Mouse (Mus musculus) embryonic facial prominence, embryonic 13.5 days (tissue): ENCODE measurements at regions not wholly inside any gene's neighbourhood (a gene's known extent, or its start where the extent isn't known, plus 50 kb on each side); places are given as distances from the start of the nearest gene placed in this dataset.
A peak's percentile ranks its signal among the peaks of the same experiment; 100 is the strongest.
"Not testable (repeated sequence)": the region's sequence is repeated elsewhere in the genome, so short reads cannot be mapped to it uniquely, and the experiment has no call there.

ENCODE experiments used
- ATAC-seq: fragments of 200-750 bp; cut with Nextera tagmentation; 2 replicates; pipeline ENCODE4 v1.8.0; 2017; ENCODE audit warnings: low read depth; ENCODE audit not compliant: insufficient number of reproducible peaks, insufficient read depth, low FRiP score, low TSS enrichment
- H3K27ac ChIP-seq: fragments of 300-500 bp; sonication (generic); 2 replicates; pipeline ENCODE4 v1.5.1; 2015; ENCODE audit warnings: moderate library complexity, mild to moderate bottlenecking, inconsistent platforms
- H3K27me3 ChIP-seq: fragments of 300-500 bp; sonication (generic); 2 replicates; pipeline ENCODE4 v1.6.1; 2015; ENCODE audit warnings: mild to moderate bottlenecking, inconsistent platforms
- H3K36me3 ChIP-seq: fragments of 300-500 bp; sonication (generic); 2 replicates; pipeline ENCODE4 v1.6.1; 2015; ENCODE audit warnings: mild to moderate bottlenecking, inconsistent platforms
- H3K4me1 ChIP-seq: fragments of 300-500 bp; sonication (generic); 2 replicates; pipeline ENCODE4 v1.6.1; 2015; ENCODE audit warnings: inconsistent platforms
- H3K4me2 ChIP-seq: fragments of 300-500 bp; sonication (generic); 2 replicates; pipeline ENCODE4 v1.6.1; 2015; ENCODE audit warnings: moderate library complexity, mild to moderate bottlenecking, inconsistent platforms
- H3K4me3 ChIP-seq: fragments of 300-500 bp; sonication (generic); 2 replicates; pipeline ENCODE4 v1.5.1; 2015; ENCODE audit warnings: mild to moderate bottlenecking, inconsistent platforms
- H3K9ac ChIP-seq: fragments of 300-500 bp; sonication (generic); 2 replicates; pipeline ENCODE4 v1.6.1; 2015; ENCODE audit warnings: mild to moderate bottlenecking, inconsistent platforms
- H3K9me3 ChIP-seq: fragments of 300-500 bp; sonication (generic); 2 replicates; pipeline ENCODE4 v1.6.1; 2016; ENCODE audit warnings: inconsistent platforms
- WGBS: fragments of 180-500 bp; shearing (Covaris S2); methylation state at CpG from one replicate; pipeline ENCODE4 v1.1.7; 2015; ENCODE audit warnings: mixed read lengths; 5-methylcytosine and 5-hydroxymethylcytosine counted together

- no peaks in the 10 kb centered on the region for H3K36me3 ChIP-seq
- no peak overlapping the region for H3K4me2 ChIP-seq
- no peak for ATAC-seq
- WGBS: 59% methylated on average over 6 of the region's 6 CpGs
- H3K9me3 ChIP-seq: no peaks in the 10 kb centered on the region
- H3K9ac ChIP-seq: no peak overlapping the region
- H3K4me1 ChIP-seq: no peaks in the 10 kb centered on the region
- no peak overlapping the region for H3K27ac ChIP-seq
- no peak overlapping the region for H3K4me3 ChIP-seq
- H3K27me3 ChIP-seq: no peaks in the 10 kb centered on the region
Observed at GRCm38 (mm10) chr8:56932421-56932820, 381.5 kb downstream of the Fbxo8 start.

- Histone ChIP-seq H3K4me1 (no peaks in the 10 kb centered on the region), H3K27me3 (no peaks in the 10 kb centered on the region), H3K4me2 (no peak overlapping the region), H3K4me3 (no peak overlapping the region), H3K9ac (no peak overlapping the region), H3K9me3 (no peaks in the 10 kb centered on the region), H3K27ac (no peak overlapping the region), H3K36me3 (no peaks in the 10 kb centered on the region)
- no peak for ATAC-seq
- 62% methylated on average over 7 of the region's 7 CpGs for WGBS
Observed at GRCm38 (mm10) chr8:56962186-56962585, 358.6 kb upstream of the Hand2 start.

- H3K4me1 ChIP-seq: no peaks in the 10 kb centered on the region
- no peak overlapping the region for H3K9ac ChIP-seq
- 43% methylated on average over 3 of the region's 3 CpGs for WGBS
- no peaks in the 10 kb centered on the region for H3K9me3 ChIP-seq
- H3K27me3 ChIP-seq: no peaks in the 10 kb centered on the region
- no peak overlapping the region for H3K27ac ChIP-seq
- peak overlapping the region; percentile 7; the same call in 1 of the 2 replicates for H3K4me2 ChIP-seq
- no peaks in the 10 kb centered on the region for H3K36me3 ChIP-seq
- no peak overlapping the region for H3K4me3 ChIP-seq
- no peak for ATAC-seq
Observed at GRCm38 (mm10) chr8:56970311-56970710, 350.5 kb upstream of the Hand2 start.

GRCm38 (mm10) chr8:56978994-56979393, 341.8 kb upstream of the Hand2 start:
- no peak overlapping the region for H3K4me2 ChIP-seq
- no peak overlapping the region for H3K4me3 ChIP-seq
- H3K27ac ChIP-seq: no peak overlapping the region
- no peaks in the 10 kb centered on the region for H3K27me3 ChIP-seq
- no peaks in the 10 kb centered on the region for H3K9me3 ChIP-seq
- H3K9ac ChIP-seq: no peak overlapping the region
- no peaks in the 10 kb centered on the region for H3K36me3 ChIP-seq
- ATAC-seq: no peak
- H3K4me1 ChIP-seq: no peaks in the 10 kb centered on the region
- 78% methylated on average over 2 of the region's 2 CpGs for WGBS

- Histone ChIP-seq H3K4me3 (no peak overlapping the region), H3K9me3 (no peaks in the 10 kb centered on the region), H3K9ac (no peak overlapping the region), H3K27ac (no peak overlapping the region), H3K27me3 (no peaks in the 10 kb centered on the region), H3K4me1 (no peaks in the 10 kb centered on the region), H3K4me2 (no peak overlapping the region), H3K36me3 (no peaks in the 10 kb centered on the region)
- no peak for ATAC-seq
- 91% methylated on average over 13 of the region's 13 CpGs for WGBS
Observed at GRCm38 (mm10) chr8:56979416-56979815, 341.4 kb upstream of the Hand2 start.

GRCm38 (mm10) chr8:57010318-57011024, 310.3 kb upstream of the Hand2 start:
- H3K4me1 ChIP-seq: no peaks in the 10 kb centered on the region
- ATAC-seq: no peak
- H3K36me3 ChIP-seq: no peaks in the 10 kb centered on the region
- no peak overlapping the region for H3K9ac ChIP-seq
- H3K4me2 ChIP-seq: no peak overlapping the region
- no peaks in the 10 kb centered on the region for H3K9me3 ChIP-seq
- H3K4me3 ChIP-seq: no peak overlapping the region
- no peaks in the 10 kb centered on the region for H3K27me3 ChIP-seq
- H3K27ac ChIP-seq: no peak overlapping the region
- 57% methylated on average over 6 of the region's 6 CpGs for WGBS

- no peak overlapping the region for H3K27ac ChIP-seq
- H3K4me1 ChIP-seq: no peaks in the 10 kb centered on the region
- H3K9ac ChIP-seq: no peak overlapping the region
- WGBS: 78% methylated on average over 3 of the region's 3 CpGs
- ATAC-seq: no peak
- H3K27me3 ChIP-seq: no peaks in the 10 kb centered on the region
- no peak overlapping the region for H3K4me2 ChIP-seq
- no peaks in the 10 kb centered on the region for H3K9me3 ChIP-seq
- H3K36me3 ChIP-seq: no peaks in the 10 kb centered on the region
- no peak overlapping the region for H3K4me3 ChIP-seq
Observed at GRCm38 (mm10) chr8:57013813-57014320, 306.9 kb upstream of the Hand2 start.

- Histone ChIP-seq H3K4me3 (no peak overlapping the region), H3K4me1 (no peaks in the 10 kb centered on the region), H3K9ac (no peak overlapping the region), H3K27ac (no peak overlapping the region), H3K4me2 (no peak overlapping the region), H3K27me3 (no peaks in the 10 kb centered on the region), H3K9me3 (no peaks in the 10 kb centered on the region), H3K36me3 (no peaks in the 10 kb centered on the region)
- no peak for ATAC-seq
- WGBS: 64% methylated on average over 3 of the region's 3 CpGs
Observed at GRCm38 (mm10) chr8:57016329-57016728, 304.5 kb upstream of the Hand2 start.

- WGBS: 73% methylated on average over 1 of the region's 1 CpGs
- not testable (repeated sequence) for H3K9ac ChIP-seq, H3K9me3 ChIP-seq, H3K4me1 ChIP-seq, ATAC-seq, H3K36me3 ChIP-seq, H3K27me3 ChIP-seq, H3K4me3 ChIP-seq, H3K27ac ChIP-seq, H3K4me2 ChIP-seq
Observed at GRCm38 (mm10) chr8:57028096-57028495, 292.7 kb upstream of the Hand2 start.

GRCm38 (mm10) chr8:57048490-57048889, 272.3 kb upstream of the Hand2 start:
- no peak overlapping the region for H3K4me3 ChIP-seq
- no peaks in the 10 kb centered on the region for H3K36me3 ChIP-seq
- H3K27ac ChIP-seq: no peak overlapping the region
- WGBS: 79% methylated on average over 6 of the region's 6 CpGs
- H3K9ac ChIP-seq: no peak overlapping the region
- no peak overlapping the region for H3K4me2 ChIP-seq
- H3K9me3 ChIP-seq: no peaks in the 10 kb centered on the region
- no peaks in the 10 kb centered on the region for H3K4me1 ChIP-seq
- ATAC-seq: no peak
- no peaks in the 10 kb centered on the region for H3K27me3 ChIP-seq

GRCm38 (mm10) chr8:57048909-57049308, 271.9 kb upstream of the Hand2 start:
- no peaks in the 10 kb centered on the region for H3K27me3 ChIP-seq
- H3K9ac ChIP-seq: no peak overlapping the region
- H3K36me3 ChIP-seq: no peaks in the 10 kb centered on the region
- no peak overlapping the region for H3K4me2 ChIP-seq
- H3K4me1 ChIP-seq: no peaks in the 10 kb centered on the region
- no peak overlapping the region for H3K27ac ChIP-seq
- H3K9me3 ChIP-seq: no peaks in the 10 kb centered on the region
- H3K4me3 ChIP-seq: no peak overlapping the region
- 72% methylated on average over 3 of the region's 3 CpGs for WGBS
- ATAC-seq: no peak

- ATAC-seq: no peak
- H3K9me3 ChIP-seq: no peaks in the 10 kb centered on the region
- WGBS: 31% methylated on average over 4 of the region's 4 CpGs
- no peaks in the 10 kb centered on the region for H3K4me1 ChIP-seq
- no peak overlapping the region for H3K4me3 ChIP-seq
- no peaks in the 10 kb centered on the region for H3K36me3 ChIP-seq
- no peak overlapping the region for H3K27ac ChIP-seq
- H3K4me2 ChIP-seq: no peak overlapping the region
- no peaks in the 10 kb centered on the region for H3K27me3 ChIP-seq
- no peak overlapping the region for H3K9ac ChIP-seq
Observed at GRCm38 (mm10) chr8:57052661-57053060, 268.1 kb upstream of the Hand2 start.
